Mouse (Mus musculus): ENCODE measurements at regions not wholly inside any gene's neighbourhood (a gene's known extent, or its start where the extent isn't known, plus 50 kb on each side); places are given as distances from the start of the nearest gene placed in this dataset.
A peak's percentile ranks its signal among the peaks of the same experiment; 100 is the strongest.

DNA sequence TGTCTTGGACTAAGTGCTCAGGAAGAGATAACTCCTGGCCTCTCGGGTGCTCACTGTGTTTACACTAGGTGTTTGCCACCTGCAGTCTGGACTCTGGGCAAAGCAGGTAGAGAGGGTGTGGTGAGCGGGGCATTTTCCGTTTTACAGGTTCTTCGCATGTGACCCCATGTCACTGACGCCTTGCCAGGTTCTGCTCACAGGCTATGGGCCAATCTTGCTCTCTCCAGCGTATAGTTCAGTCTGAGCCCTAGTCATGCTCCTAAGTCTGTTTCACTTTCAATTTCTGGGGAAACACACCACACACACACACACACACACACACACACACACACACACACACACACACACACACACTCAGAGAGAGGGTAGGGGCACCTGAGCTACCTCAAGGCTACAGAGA is 112.4 kb upstream of the Parp11 start:
- H3K4me1 ChIP-seq: peaks cover 61% of the 10 kb centered on the region
- H3K4me2 ChIP-seq (replicated peaks): no peak overlapping the region
- no peak overlapping the region for H3K4me3 ChIP-seq (replicated peaks)
- WGBS: 84% methylated on average over 6 of the region's 6 CpGs
- ATAC-seq (ENCODE audit: insufficient number of reproducible peaks, low FRiP score, low TSS enrichment, low read depth): no peak
- no peak overlapping the region for H3K27ac ChIP-seq (replicated peaks)
- H3K27me3 ChIP-seq: no peaks in the 10 kb centered on the region
- no peak overlapping the region for H3K9ac ChIP-seq
- no peaks in the 10 kb centered on the region for H3K9me3 ChIP-seq (replicated peaks)
- no peaks in the 10 kb centered on the region for H3K36me3 ChIP-seq

DNA sequence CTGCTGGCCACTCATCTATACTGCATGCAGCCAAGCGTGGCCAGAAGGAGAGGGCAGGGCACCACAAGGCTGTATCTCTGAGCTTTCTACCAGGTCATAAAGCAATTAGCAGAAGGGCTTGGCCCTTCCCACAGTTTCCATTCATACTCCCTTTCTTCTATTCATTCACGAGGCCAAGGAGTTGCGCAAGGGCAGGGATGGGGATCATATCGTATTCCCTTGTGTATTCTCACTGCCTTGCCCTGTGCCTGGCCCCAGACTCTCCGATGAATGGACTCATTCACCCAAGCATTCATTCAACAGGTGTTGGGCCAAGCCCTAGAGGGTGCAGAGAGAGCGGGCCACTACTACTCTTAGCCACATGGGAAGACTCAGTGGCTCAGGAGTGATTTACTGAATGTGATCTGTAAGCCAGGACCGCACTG is 111.2 kb upstream of the Parp11 start:
- WGBS: 61% methylated on average over 7 of the region's 7 CpGs
- Histone ChIP-seq H3K9me3 (replicated peaks) (no peaks in the 10 kb centered on the region), H3K27me3 (no peaks in the 10 kb centered on the region), H3K9ac (no peak overlapping the region), H3K4me2 (replicated peaks) (no peak overlapping the region), H3K4me1 (peaks cover 52% of the 10 kb centered on the region), H3K27ac (replicated peaks) (no peak overlapping the region), H3K36me3 (no peaks in the 10 kb centered on the region), H3K4me3 (replicated peaks) (no peak overlapping the region)
- peak; percentile 52; the same call in 1 of the 2 replicates for ATAC-seq (ENCODE audit: insufficient number of reproducible peaks, low FRiP score, low TSS enrichment, low read depth)

DNA sequence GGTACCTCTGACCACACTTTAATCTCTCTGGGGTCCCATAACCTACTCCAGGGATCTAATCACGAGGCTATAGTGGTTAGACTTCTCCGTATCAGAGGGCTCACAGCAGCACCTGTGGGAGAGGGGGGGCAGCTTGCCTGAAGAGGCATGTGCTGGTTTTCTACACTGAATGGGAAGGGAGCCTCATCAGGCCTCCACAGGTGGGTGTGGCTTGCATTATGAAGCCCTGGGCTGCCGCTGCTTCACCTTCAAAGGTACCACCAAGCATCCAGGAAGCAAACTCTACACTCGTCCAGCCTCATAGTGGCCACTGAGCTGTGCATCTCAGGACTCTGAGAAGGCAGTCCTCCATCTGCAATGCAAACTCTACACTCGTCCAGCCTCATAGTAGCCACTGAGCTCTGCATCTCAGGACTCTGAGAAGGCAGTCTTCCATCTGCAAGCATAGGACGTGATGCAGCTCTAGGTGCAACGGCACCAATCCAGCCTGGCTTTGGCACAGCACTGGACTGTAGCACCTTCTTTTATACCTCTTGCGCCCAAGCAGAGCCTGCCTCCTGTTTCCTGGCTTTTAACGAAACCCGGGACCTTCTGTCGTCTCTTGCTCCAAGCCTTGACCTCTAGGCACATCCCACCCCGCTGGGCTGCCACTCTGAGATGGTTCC is 110.5 kb upstream of the Parp11 start:
- no peaks in the 10 kb centered on the region for H3K27me3 ChIP-seq
- ATAC-seq (ENCODE audit: insufficient number of reproducible peaks, low FRiP score, low TSS enrichment, low read depth): no peak
- peak overlapping the region; percentile 82 for H3K27ac ChIP-seq (replicated peaks)
- no peak overlapping the region for H3K4me2 ChIP-seq (replicated peaks)
- H3K4me3 ChIP-seq (replicated peaks): no peak overlapping the region
- H3K9me3 ChIP-seq (replicated peaks): no peaks in the 10 kb centered on the region
- no peaks in the 10 kb centered on the region for H3K36me3 ChIP-seq
- H3K9ac ChIP-seq: no peak overlapping the region
- WGBS: 43% methylated on average over 12 of the region's 12 CpGs
- peaks cover 45% of the 10 kb centered on the region for H3K4me1 ChIP-seq

GRCm38 (mm10) chr6:127336681-127337397 is 109.8 kb upstream of the Parp11 start:
- no peaks in the 10 kb centered on the region for H3K9me3 ChIP-seq (replicated peaks)
- H3K36me3 ChIP-seq: no peaks in the 10 kb centered on the region
- WGBS: 20% methylated on average over 15 of the region's 15 CpGs
- no peaks in the 10 kb centered on the region for H3K27me3 ChIP-seq
- ATAC-seq (ENCODE audit: insufficient number of reproducible peaks, low FRiP score, low TSS enrichment, low read depth): no peak
- H3K27ac ChIP-seq (replicated peaks): peak overlapping the region; percentile 82
- H3K4me3 ChIP-seq (replicated peaks): no peak overlapping the region
- peak overlapping the region; percentile 21 for H3K9ac ChIP-seq
- H3K4me2 ChIP-seq (replicated peaks): peak overlapping the region; percentile 35
- H3K4me1 ChIP-seq: peaks cover 42% of the 10 kb centered on the region

- Histone ChIP-seq H3K4me2 (replicated peaks) (peak overlapping the region; percentile 35), H3K27ac (replicated peaks) (peak overlapping the region; percentile 82), H3K4me1 (peaks cover 42% of the 10 kb centered on the region), H3K27me3 (no peaks in the 10 kb centered on the region), H3K36me3 (no peaks in the 10 kb centered on the region), H3K9me3 (replicated peaks) (no peaks in the 10 kb centered on the region), H3K4me3 (replicated peaks) (no peak overlapping the region), H3K9ac (peak overlapping the region; percentile 21)
- WGBS: 13% methylated on average over 15 of the region's 15 CpGs
- ATAC-seq (ENCODE audit: insufficient number of reproducible peaks, low FRiP score, low TSS enrichment, low read depth): no peak
These were observed 109.2 kb upstream of the Parp11 start for GRCm38 (mm10) chr6:127337398-127337871.

DNA sequence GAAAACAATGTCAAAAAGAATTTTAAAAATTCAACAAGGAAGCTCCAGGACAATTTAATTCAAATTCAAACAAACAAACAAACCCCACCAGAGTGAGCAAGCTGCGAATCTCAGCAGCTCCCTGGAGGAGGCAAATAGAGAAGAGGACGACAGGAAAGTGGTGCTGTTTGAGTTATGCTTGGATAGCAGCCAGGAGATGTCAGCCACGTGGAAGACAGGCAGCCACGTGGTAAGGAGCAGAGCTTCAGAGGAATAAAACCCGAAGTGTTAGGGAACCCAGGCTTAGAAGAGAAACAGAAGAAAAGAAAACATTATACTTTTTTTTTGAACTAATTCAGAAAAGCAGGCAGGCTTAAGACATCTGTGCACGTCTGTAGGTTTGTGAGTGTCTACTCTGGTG is 108.2 kb upstream of the Parp11 start:
- H3K27ac ChIP-seq (replicated peaks): no peak overlapping the region
- H3K36me3 ChIP-seq: no peaks in the 10 kb centered on the region
- ATAC-seq (ENCODE audit: insufficient number of reproducible peaks, low FRiP score, low TSS enrichment, low read depth): no peak
- WGBS: 7% methylated on average over 6 of the region's 6 CpGs
- H3K9ac ChIP-seq: no peak overlapping the region
- H3K27me3 ChIP-seq: no peaks in the 10 kb centered on the region
- H3K9me3 ChIP-seq (replicated peaks): no peaks in the 10 kb centered on the region
- H3K4me3 ChIP-seq (replicated peaks): no peak overlapping the region
- H3K4me1 ChIP-seq: peaks cover 42% of the 10 kb centered on the region
- H3K4me2 ChIP-seq (replicated peaks): no peak overlapping the region

- 99% methylated on average over 3 of the region's 3 CpGs for WGBS
- Histone ChIP-seq H3K9me3 (replicated peaks) (no peaks in the 10 kb centered on the region), H3K4me2 (replicated peaks) (no peak overlapping the region), H3K27ac (replicated peaks) (no peak overlapping the region), H3K4me3 (replicated peaks) (no peak overlapping the region), H3K36me3 (no peaks in the 10 kb centered on the region), H3K9ac (no peak overlapping the region), H3K27me3 (no peaks in the 10 kb centered on the region), H3K4me1 (peaks cover 33% of the 10 kb centered on the region)
- ATAC-seq (ENCODE audit: insufficient number of reproducible peaks, low FRiP score, low TSS enrichment, low read depth): no peak
These were observed 105.0 kb upstream of the Parp11 start for GRCm38 (mm10) chr6:127341604-127342003.

GRCm38 (mm10) chr6:127348770-127349409 is 97.8 kb upstream of the Parp11 start:
- Histone ChIP-seq H3K36me3 (no peaks in the 10 kb centered on the region), H3K9me3 (replicated peaks) (no peaks in the 10 kb centered on the region), H3K27ac (replicated peaks) (no peak overlapping the region), H3K9ac (no peak overlapping the region), H3K4me1 (peaks cover 10% of the 10 kb centered on the region; the same call in 1 of the 2 replicates), H3K27me3 (no peaks in the 10 kb centered on the region), H3K4me2 (replicated peaks) (no peak overlapping the region), H3K4me3 (replicated peaks) (no peak overlapping the region)
- no peak for ATAC-seq (ENCODE audit: insufficient number of reproducible peaks, low FRiP score, low TSS enrichment, low read depth)
- 76% methylated on average over 9 of the region's 9 CpGs for WGBS

DNA sequence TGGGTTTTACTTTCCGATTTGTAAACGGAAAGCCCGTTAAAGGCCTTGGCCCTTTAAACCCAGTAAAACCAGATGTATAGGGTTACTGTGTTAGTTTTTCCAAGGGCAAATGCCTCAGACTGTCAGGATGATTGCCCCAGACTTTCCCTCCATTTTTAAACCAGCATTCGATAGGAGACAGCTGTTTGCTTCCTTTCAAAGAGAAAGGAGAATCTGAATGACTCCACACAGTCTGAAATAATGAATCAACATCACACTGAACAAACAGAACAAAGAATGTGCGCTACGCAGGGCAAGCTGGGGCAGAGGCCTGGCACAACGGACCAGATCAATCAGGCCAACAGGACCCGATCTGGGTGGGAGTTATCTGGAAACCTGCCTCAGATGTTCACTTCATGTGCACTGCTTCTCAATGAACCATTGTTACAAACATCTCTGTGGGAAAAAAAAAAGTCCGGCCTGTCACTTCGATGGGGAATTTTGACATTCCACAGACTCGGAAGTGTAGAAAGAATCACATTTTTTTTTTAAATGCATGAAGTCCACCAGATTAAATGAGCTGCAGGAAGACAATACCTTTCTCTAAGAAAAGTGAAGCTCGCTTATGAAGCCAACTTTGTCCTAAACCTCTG is 97.0 kb upstream of the Parp11 start:
- ATAC-seq (ENCODE audit: insufficient number of reproducible peaks, low FRiP score, low TSS enrichment, low read depth): no peak
- H3K4me2 ChIP-seq (replicated peaks): no peak overlapping the region
- no peaks in the 10 kb centered on the region for H3K27me3 ChIP-seq
- H3K4me1 ChIP-seq: peaks cover 10% of the 10 kb centered on the region; the same call in 1 of the 2 replicates
- WGBS: 25% methylated on average over 12 of the region's 12 CpGs
- no peaks in the 10 kb centered on the region for H3K9me3 ChIP-seq (replicated peaks)
- no peak overlapping the region for H3K9ac ChIP-seq
- H3K27ac ChIP-seq (replicated peaks): no peak overlapping the region
- H3K4me3 ChIP-seq (replicated peaks): no peak overlapping the region
- no peaks in the 10 kb centered on the region for H3K36me3 ChIP-seq

DNA sequence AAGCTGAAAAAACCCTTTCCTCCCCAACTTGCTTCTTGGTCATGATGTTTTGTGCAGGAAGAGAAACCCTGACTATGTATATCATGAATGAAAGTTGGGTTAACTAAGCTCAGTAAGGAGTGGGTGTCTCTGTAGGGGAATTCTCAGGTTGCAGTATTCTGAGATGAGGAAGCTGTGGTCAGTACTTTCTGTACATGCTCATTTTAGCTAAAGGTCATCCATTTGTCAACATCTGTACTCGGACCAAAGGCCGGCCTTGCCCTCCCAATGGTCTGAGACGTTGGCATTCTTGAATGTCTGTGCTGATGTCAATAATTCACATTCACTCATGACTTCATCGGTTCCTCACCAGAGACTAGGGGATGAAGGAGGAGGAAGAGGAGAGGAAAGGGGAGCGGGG is 94.9 kb upstream of the Parp11 start:
- ATAC-seq (ENCODE audit: insufficient number of reproducible peaks, low FRiP score, low TSS enrichment, low read depth): no peak
- Histone ChIP-seq H3K9ac (no peak overlapping the region), H3K4me3 (replicated peaks) (no peak overlapping the region), H3K27ac (replicated peaks) (no peak overlapping the region), H3K27me3 (no peaks in the 10 kb centered on the region), H3K9me3 (replicated peaks) (no peaks in the 10 kb centered on the region), H3K4me2 (replicated peaks) (no peak overlapping the region), H3K36me3 (no peaks in the 10 kb centered on the region), H3K4me1 (peaks cover 10% of the 10 kb centered on the region; the same call in 1 of the 2 replicates)
- 85% methylated on average over 5 of the region's 5 CpGs for WGBS

DNA sequence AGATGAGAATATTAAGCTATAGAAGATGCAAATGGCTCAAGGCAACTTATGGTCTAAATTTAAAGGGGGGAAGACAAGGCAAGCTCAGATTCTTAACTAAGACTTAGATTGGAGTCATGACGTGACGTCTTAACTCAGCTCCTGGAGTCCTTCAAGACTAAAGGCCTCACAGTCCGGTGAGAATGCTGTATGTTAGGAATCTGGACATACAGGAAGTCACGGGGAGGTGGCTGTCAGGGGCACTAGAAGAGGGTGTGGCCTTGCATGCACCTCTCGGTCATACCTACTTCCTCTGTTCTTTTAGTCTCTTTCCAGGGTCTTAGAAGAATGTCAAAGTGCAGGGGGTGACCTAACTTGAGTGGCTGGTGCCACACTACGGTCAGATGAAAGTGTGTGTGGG is 91.5 kb upstream of the Parp11 start:
- Histone ChIP-seq H3K27me3 (no peaks in the 10 kb centered on the region), H3K36me3 (no peaks in the 10 kb centered on the region), H3K4me3 (replicated peaks) (no peak overlapping the region), H3K9ac (no peak overlapping the region), H3K4me2 (replicated peaks) (no peak overlapping the region), H3K9me3 (replicated peaks) (no peaks in the 10 kb centered on the region), H3K27ac (replicated peaks) (no peak overlapping the region), H3K4me1 (peaks cover 17% of the 10 kb centered on the region)
- WGBS: 69% methylated on average over 6 of the region's 6 CpGs
- no peak for ATAC-seq (ENCODE audit: insufficient number of reproducible peaks, low FRiP score, low TSS enrichment, low read depth)

All from embryonic facial prominence, embryonic 15.5 days (tissue).